17 mouse cellular contexts compared by ENCODE assay signal in genomic region chr6:38048003-38048402, GRCm38 (mm10). TPM values are rescaled to one million over a fixed set of nuclear protein-coding genes. Genes with fewer than 3 reads are reported as not detected.
DNase-seq lines count a peak whose midpoint lies in the region; ATAC-seq and TF ChIP-seq lines count a peak whose summit lies in the region.
"Had no signal": no experiment of that assay in that cellular context is flagged by ENCODE, and none has a peak within 500 bp of the region (broad histone marks: within the 10 kb centered on the region; RNA-seq: fewer than 3 reads in every experiment).

No protein-coding gene starts in this region.

- peaks cover 7% of the 10 kb centered on the region for H3K4me1 ChIP-seq in heart, adult 2 months (ENCODE audit: control insufficient read depth, insufficient read depth, low read length)
- H3K4me1 ChIP-seq in heart, embryonic 13.5 days = peaks cover 12% of the 10 kb centered on the region

- no peak for TF ChIP-seq EP300 in heart, adult 2 months (IDR thresholded peaks at IDR 0.05; ENCODE audit: insufficient read depth, low read depth, low read length)

- DNase-seq in heart, adult 2 months = no peak
- DNase-seq in heart, postnatal 36 days = no peak
- peak; percentile 16 for DNase-seq in retina, postnatal 1 day
- no peak for DNase-seq in retina, embryonic 14.5 days (ENCODE audit: low spot score)
- DNase-seq in splenic B cell, adult 2 months (ENCODE audit: low read depth, low spot score) = peak; percentile 46
- DNase-seq in urinary bladder, postnatal 14 days (ENCODE audit: low spot score) = no peak
- no peak for DNase-seq in urinary bladder, adult 2 months (ENCODE audit: low spot score)
- DNase-seq: cerebellum, adult 11 months; gastrocnemius, postnatal 10 days; lung, embryonic 14.5 days had no signal

- peak overlapping the region; percentile 8; the same call in 1 of the 2 replicates for H3K27ac ChIP-seq in heart, adult 2 months
- 0 out of 2 replicates have a peak overlapping the region, but pooled peaks have one; percentile 64 for H3K27ac ChIP-seq in heart, embryonic 13.5 days (replicated peaks)
- H3K27ac ChIP-seq: hindbrain, embryonic 12.5 days had no signal

- no peak overlapping the region for H3K4me3 ChIP-seq in heart, adult 2 months
- no peak overlapping the region for H3K4me3 ChIP-seq in heart, embryonic 13.5 days
- H3K4me3 ChIP-seq: hindbrain, embryonic 12.5 days; myocyte had no signal

- H3K79me2 ChIP-seq in heart, adult 2 months (replicated peaks; ENCODE audit: control insufficient read depth, insufficient read depth, low read length) = no peaks in the 10 kb centered on the region

- H3K27me3 ChIP-seq in heart, adult 2 months (ENCODE audit: control insufficient read depth, insufficient read depth, low read length) = no peaks in the 10 kb centered on the region
- H3K27me3 ChIP-seq in heart, embryonic 13.5 days (replicated peaks) = no peaks in the 10 kb centered on the region
- H3K27me3 ChIP-seq in splenic B cell, adult 2 months (ENCODE audit: control insufficient read depth, insufficient read depth, low read length, poor library complexity, severe bottlenecking) = no peaks in the 10 kb centered on the region
- H3K27me3 ChIP-seq: CH12.LX; hindbrain, embryonic 12.5 days had no signal

- intact Hi-C loops in heart, adult 2 months (cut with DNase I) = no loop called here
- intact Hi-C loops in heart, postnatal 36 days (cut with DNase I) = no loop called here

- no peak overlapping the region for H3K9ac ChIP-seq in heart, adult 2 months (ENCODE audit: low read depth, low read length)
- no peak overlapping the region for H3K9ac ChIP-seq in heart, embryonic 13.5 days
- H3K9ac ChIP-seq: hindbrain, embryonic 12.5 days; lung, embryonic 14.5 days had no signal

- WGBS in heart, adult 2 months = 80% methylated on average over 4 of the region's 4 CpGs
- 69% methylated on average over 4 of the region's 4 CpGs for WGBS in heart, embryonic 13.5 days

- ATAC-seq in heart, embryonic 13.5 days (ENCODE audit: extremely low read depth, insufficient number of reproducible peaks, low FRiP score, low TSS enrichment) = no peak
- ATAC-seq: intestine, postnatal 0 days had no signal

- 0 out of 2 replicates have a peak, but pooled peaks cover 5% of the 10 kb centered on the region for H3K9me3 ChIP-seq in heart, embryonic 13.5 days

- no peak for TF ChIP-seq POLR2A in heart, adult 2 months (IDR thresholded peaks at IDR 0.05; ENCODE audit: insufficient read depth, low read depth, low read length)

- H3K36me3 ChIP-seq in heart, adult 2 months (ENCODE audit: control insufficient read depth, insufficient read depth, low read length) = no peaks in the 10 kb centered on the region
- no peaks in the 10 kb centered on the region for H3K36me3 ChIP-seq in heart, embryonic 13.5 days
- no peaks in the 10 kb centered on the region for H3K36me3 ChIP-seq in splenic B cell, adult 2 months (ENCODE audit: control insufficient read depth, insufficient read depth, low read length, poor library complexity, severe bottlenecking)
- H3K36me3 ChIP-seq: hindbrain, embryonic 12.5 days had no signal

- H3K4me2 ChIP-seq in heart, embryonic 13.5 days = no peak overlapping the region
- H3K4me2 ChIP-seq: hindbrain, embryonic 12.5 days; lung, embryonic 14.5 days had no signal

- TF ChIP-seq CTCF in heart, adult 2 months (IDR thresholded peaks at IDR 0.05) = no peak

RNA-seq across cellular contexts. Expression of gene Svopl, which starts 1.2 kb away (rescaled TPM):
- under 1 TPM; 0.39 to 0.41 TPM for total RNA-seq in heart, adult 2 months (2021)
- 0.85 and 2.1 TPM in 2 replicates for polyA plus RNA-seq in heart, adult 2 months (2012; rRNA removed)
- total RNA-seq in heart, postnatal 36 days (2021) = under 1 TPM; 0.39 to 0.68 TPM
- 0.09 and 0.17 TPM in 2 replicates for polyA plus RNA-seq in heart, embryonic 13.5 days (2015; fragmentation: Nextera tagmentation; extraction: Ambion mirVana)
- 1.8 and 2.2 TPM in 2 replicates for polyA plus RNA-seq in urinary bladder, adult 2 months (2012; rRNA removed)
- total RNA-seq: CH12.LX; left cerebral cortex, postnatal 36 days; megakaryocyte-erythroid progenitor cell, adult 5-6 weeks had no signal
- polyA plus RNA-seq: myocyte had no signal

Comparison
In these comparisons a context has a peak if more than half of its experiments do, and no peak if none do; other contexts are left out.
1. DNase-seq: peak in retina, postnatal 1 day (single experiment) and splenic B cell, adult 2 months (single experiment); none in heart, adult 2 months (0 of 2), heart, postnatal 36 days (0 of 2), retina, embryonic 14.5 days (single experiment), urinary bladder, postnatal 14 days (single experiment) and urinary bladder, adult 2 months (single experiment).